Mouse (Mus musculus) heart, adult 9 months (tissue): ENCODE measurements at regions not wholly inside any gene's neighbourhood (a gene's known extent, or its start where the extent isn't known, plus 50 kb on each side); places are given as distances from the start of the nearest gene placed in this dataset.

ENCODE experiments used
- DNase-seq, 2 experiments: peaks; one replicate each; pipeline ENCODE4 v3.0.0; 2022; ENCODE audit warnings: low spot score in 2 of 2

GRCm38 (mm10) chr2:79185234-79186101, 69.8 kb upstream of the Itga4 start:
- no peak for DNase-seq

GRCm38 (mm10) chr2:79186878-79187277, 68.3 kb upstream of the Itga4 start:
- no peak for DNase-seq

- no peak for DNase-seq
These were observed 66.6 kb upstream of the Itga4 start for GRCm38 (mm10) chr2:79188511-79189193.

GRCm38 (mm10) chr2:79193851-79194250, 61.4 kb upstream of the Itga4 start:
- no peak for DNase-seq

GRCm38 (mm10) chr2:79201677-79202076, 53.5 kb upstream of the Itga4 start:
- DNase-seq = no peak
